Mouse (Mus musculus): ENCODE measurements at regions not wholly inside any gene's neighbourhood (a gene's known extent, or its start where the extent isn't known, plus 50 kb on each side); places are given as distances from the start of the nearest gene placed in this dataset.

DNA sequence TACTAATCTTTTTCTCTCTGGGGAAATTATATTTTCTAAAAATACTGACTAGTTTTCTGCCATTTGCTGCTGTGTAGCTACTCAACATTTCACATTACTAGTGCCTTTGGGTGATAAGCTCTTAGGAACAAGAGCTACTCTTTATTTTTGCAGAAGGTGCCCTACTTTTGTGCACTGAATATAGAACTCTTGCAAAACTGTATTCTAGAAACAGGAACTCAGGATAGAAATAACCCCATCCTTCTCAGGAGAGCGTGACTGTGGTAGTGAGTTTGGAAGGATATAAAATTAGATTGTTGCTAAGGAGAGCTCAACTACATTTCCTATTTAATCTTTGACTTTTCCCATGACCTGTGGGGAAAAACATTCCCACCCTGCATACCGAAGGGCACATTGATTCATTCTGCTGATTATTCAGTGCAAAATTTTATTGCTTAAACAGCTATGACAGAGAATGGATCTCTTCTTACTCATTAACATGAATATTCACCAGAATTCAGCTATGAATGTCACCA is 408.0 kb upstream of the Nrsn1 start:
- no peak for TF ChIP-seq GATA1 (IDR thresholded peaks at IDR 0.05; ENCODE audit: borderline replicate concordance, low read length)
- no peak for TF ChIP-seq FLI1 (IDR thresholded peaks at IDR 0.05; ENCODE audit: low read length)

All from megakaryocyte, embryonic 14.5 days (primary cell).